Mouse (Mus musculus) neural tube, embryonic 13.5 days (tissue): Measurements from ENCODE around the gene Ifi204. TPM values are rescaled to one million over a fixed set of nuclear protein-coding genes. Genes with fewer than 3 reads are reported as not detected.

Experiments
- polyA plus RNA-seq: library from polyadenylated mRNA; unstranded; fragments of >200 nt; fragmentation: Nextera tagmentation; extraction: Ambion mirVana; gene quantifications from 2 replicates; pipeline ENCODE4 v1.2.1, GENCODE M21; 2015

Gene Ifi204
- polyA plus RNA-seq, 1 experiment from 2014 or later = 0.57 TPM

Other genes with a start within 250 kb of the Ifi204 start
- not detected in 2 replicates for gene Ifi214, start 231.0 kb downstream of the Ifi204 start, polyA plus RNA-seq
- not detected in 2 replicates for gene Ifi213, start 167.7 kb downstream of the Ifi204 start, polyA plus RNA-seq
- 0.11 TPM in 1 of 2 replicates, not detected in the other for gene Ifi209, start 136.0 kb downstream of the Ifi204 start, polyA plus RNA-seq
- 0.10 TPM in 1 of 2 replicates, not detected in the other for gene Ifi208, start 93.3 kb downstream of the Ifi204 start, polyA plus RNA-seq
- 0.69 and 0.96 TPM in 2 replicates for gene Ifi207, start 25.2 kb downstream of the Ifi204 start, polyA plus RNA-seq
- 0.31 TPM in 1 of 2 replicates, not detected in the other for gene Ifi211, start 146.1 kb upstream of the Ifi204 start, polyA plus RNA-seq
- gene Mndal, start 175.5 kb upstream of the Ifi204 start, polyA plus RNA-seq = 0.59 and 0.78 TPM in 2 replicates
- gene Ifi203, start 175.7 kb upstream of the Ifi204 start, polyA plus RNA-seq = 0.21 and 0.85 TPM in 2 replicates
- gene Ifi202b, start 215.8 kb upstream of the Ifi204 start, polyA plus RNA-seq = not detected in 2 replicates